Mouse (Mus musculus): ENCODE data around the gene Eef1b2. TPM values are rescaled to one million over a fixed set of nuclear protein-coding genes. Genes with fewer than 3 reads are reported as not detected.

The Eef1b2 gene
- polyA plus RNA-seq, 1 experiment from 2014 or later, result 516 TPM

DNA sequence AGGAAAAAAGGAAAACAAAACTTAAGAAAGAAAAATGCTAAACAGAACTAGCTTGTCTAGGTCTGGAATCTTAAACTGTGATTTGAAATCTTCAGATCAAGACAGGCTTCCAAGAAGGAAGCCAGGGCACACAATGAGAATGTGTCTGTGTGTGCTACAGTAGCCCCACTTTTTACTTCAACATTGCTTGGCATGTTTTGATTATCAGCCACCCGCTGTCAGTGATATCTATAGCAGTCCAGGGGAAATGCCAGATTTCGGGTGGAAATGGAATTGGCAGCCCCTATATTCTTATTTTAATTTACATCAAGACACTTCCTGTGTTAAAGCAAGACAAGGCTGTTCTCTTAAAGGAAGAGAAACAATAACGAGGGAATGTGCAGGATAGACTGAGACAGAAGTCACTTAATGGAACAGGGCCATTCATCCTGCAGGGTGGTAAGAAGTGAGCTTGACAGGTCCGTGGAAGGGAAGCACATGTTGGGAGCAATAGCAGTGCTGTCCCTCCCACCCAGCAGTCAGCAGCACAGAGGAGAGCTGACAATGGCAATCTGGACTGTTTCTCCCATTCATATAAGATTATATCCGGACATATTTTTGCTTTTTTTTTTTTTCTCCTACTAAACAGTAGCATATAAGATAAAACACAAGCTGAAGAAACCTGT lies 19.4 kb downstream of the Eef1b2 start:
- no peaks in the 10 kb centered on the region for H3K27me3 ChIP-seq
- no peaks in the 10 kb centered on the region for H3K4me1 ChIP-seq
- no peaks in the 10 kb centered on the region for H3K36me3 ChIP-seq
- H3K4me3 ChIP-seq, result no peak overlapping the region
- H3K9me3 ChIP-seq, result no peaks in the 10 kb centered on the region
- peak; percentile 27; the same call in 1 of the 2 replicates for ATAC-seq (ENCODE audit: borderline replicate concordance, extremely low read depth, low FRiP score, low TSS enrichment)
- no peak overlapping the region for H3K9ac ChIP-seq
- H3K4me2 ChIP-seq, result no peak overlapping the region
- no peak overlapping the region for H3K27ac ChIP-seq
- WGBS, result 28% methylated on average over 5 of the region's 5 CpGs

GRCm38 (mm10) chr1:63199387-63199786 lies 22.8 kb downstream of the Eef1b2 start:
- Histone ChIP-seq H3K4me1 (no peaks in the 10 kb centered on the region), H3K27me3 (no peaks in the 10 kb centered on the region), H3K36me3 (no peaks in the 10 kb centered on the region), H3K4me3 (no peak overlapping the region), H3K9ac (no peak overlapping the region), H3K4me2 (no peak overlapping the region), H3K27ac (no peak overlapping the region), H3K9me3 (no peaks in the 10 kb centered on the region)
- no peak for ATAC-seq (ENCODE audit: borderline replicate concordance, extremely low read depth, low FRiP score, low TSS enrichment)
- WGBS, result 53% methylated on average over 6 of the region's 6 CpGs

DNA sequence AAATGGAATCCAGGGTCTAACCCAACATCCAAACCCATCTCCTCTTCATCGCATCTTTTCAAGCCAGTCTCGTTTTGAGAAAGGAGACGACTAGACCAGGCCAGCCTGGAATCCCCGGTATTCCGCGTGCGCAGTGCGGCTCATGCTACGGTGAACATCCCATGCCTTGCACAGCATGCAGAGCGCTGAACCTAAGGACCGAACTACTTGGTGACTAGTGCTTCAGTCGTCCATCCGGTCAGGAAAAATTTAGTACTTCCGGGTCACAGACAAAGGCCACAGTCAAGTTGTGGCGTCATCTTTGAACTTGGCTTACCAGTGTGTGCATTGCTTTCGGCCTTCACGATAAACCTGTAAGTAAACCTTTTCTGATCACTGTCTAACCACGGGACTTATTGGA lies 23.7 kb downstream of the Eef1b2 start:
- Histone ChIP-seq H3K4me2 (no peak overlapping the region), H3K36me3 (no peaks in the 10 kb centered on the region), H3K4me3 (no peak overlapping the region), H3K4me1 (no peaks in the 10 kb centered on the region), H3K9ac (no peak overlapping the region), H3K27ac (no peak overlapping the region), H3K9me3 (no peaks in the 10 kb centered on the region), H3K27me3 (no peaks in the 10 kb centered on the region)
- no peak for ATAC-seq (ENCODE audit: borderline replicate concordance, extremely low read depth, low FRiP score, low TSS enrichment)
- WGBS, result 90% methylated on average over 18 of the region's 18 CpGs

- Histone ChIP-seq H3K4me2 (no peak overlapping the region), H3K9me3 (no peaks in the 10 kb centered on the region), H3K9ac (no peak overlapping the region), H3K4me1 (no peaks in the 10 kb centered on the region), H3K27ac (no peak overlapping the region), H3K27me3 (no peaks in the 10 kb centered on the region), H3K36me3 (no peaks in the 10 kb centered on the region), H3K4me3 (no peak overlapping the region)
- WGBS, result 89% methylated on average over 1 of the region's 1 CpGs
- no peak for ATAC-seq (ENCODE audit: borderline replicate concordance, extremely low read depth, low FRiP score, low TSS enrichment)
Measured at GRCm38 (mm10) chr1:63201672-63202071, 25.0 kb downstream of the Eef1b2 start.

GRCm38 (mm10) chr1:63203471-63203870 lies 26.8 kb downstream of the Eef1b2 start:
- no peak overlapping the region for H3K4me3 ChIP-seq
- 92% methylated on average over 1 of the region's 1 CpGs for WGBS
- H3K9ac ChIP-seq, result no peak overlapping the region
- no peaks in the 10 kb centered on the region for H3K4me1 ChIP-seq
- no peaks in the 10 kb centered on the region for H3K36me3 ChIP-seq
- no peak for ATAC-seq (ENCODE audit: borderline replicate concordance, extremely low read depth, low FRiP score, low TSS enrichment)
- H3K27ac ChIP-seq, result no peak overlapping the region
- H3K27me3 ChIP-seq, result no peaks in the 10 kb centered on the region
- no peak overlapping the region for H3K4me2 ChIP-seq
- no peaks in the 10 kb centered on the region for H3K9me3 ChIP-seq

GRCm38 (mm10) chr1:63203950-63204659 lies 27.5 kb downstream of the Eef1b2 start:
- no peak overlapping the region for H3K4me3 ChIP-seq
- H3K4me2 ChIP-seq, result no peak overlapping the region
- H3K9me3 ChIP-seq, result no peaks in the 10 kb centered on the region
- H3K4me1 ChIP-seq, result no peaks in the 10 kb centered on the region
- H3K9ac ChIP-seq, result no peak overlapping the region
- 19% methylated on average over 7 of the region's 7 CpGs for WGBS
- no peak for ATAC-seq (ENCODE audit: borderline replicate concordance, extremely low read depth, low FRiP score, low TSS enrichment)
- no peaks in the 10 kb centered on the region for H3K36me3 ChIP-seq
- H3K27ac ChIP-seq, result no peak overlapping the region
- H3K27me3 ChIP-seq, result no peaks in the 10 kb centered on the region

DNA sequence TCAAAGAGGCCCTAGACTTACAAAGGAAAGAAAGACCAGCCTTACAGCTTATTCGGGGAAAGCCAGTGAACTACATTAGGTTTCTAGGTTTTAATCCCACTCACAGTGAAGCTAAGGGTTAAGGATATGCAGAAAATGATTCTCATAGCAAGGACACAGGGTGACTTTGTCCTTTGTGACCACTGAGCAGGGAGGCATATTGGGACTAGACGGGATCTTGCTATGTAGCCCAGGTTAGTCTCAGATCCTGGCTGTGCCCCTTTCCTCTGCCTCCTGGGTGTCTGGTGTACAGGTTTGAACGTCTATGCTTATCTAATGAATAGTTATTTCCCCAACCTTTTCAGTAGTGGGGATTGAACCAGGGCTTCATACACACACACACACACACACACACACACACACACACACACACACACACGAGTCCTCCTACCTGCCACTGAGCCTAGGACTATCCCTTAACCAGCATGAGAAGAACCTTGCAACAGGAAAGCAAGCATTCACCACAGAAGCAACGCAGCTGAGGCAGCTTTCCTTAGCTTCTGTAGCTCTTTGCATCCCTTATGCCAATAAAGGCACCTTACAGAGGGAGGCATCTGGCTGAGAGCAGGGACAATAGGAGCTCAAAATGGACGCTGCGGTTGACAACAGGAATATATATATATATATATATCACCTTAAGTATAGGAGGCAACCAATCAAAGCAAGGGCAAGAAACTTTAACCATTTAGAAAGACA lies 28.2 kb downstream of the Eef1b2 start:
- no peak for ATAC-seq (ENCODE audit: borderline replicate concordance, extremely low read depth, low FRiP score, low TSS enrichment)
- H3K27me3 ChIP-seq, result no peaks in the 10 kb centered on the region
- H3K4me1 ChIP-seq, result no peaks in the 10 kb centered on the region
- 39% methylated on average over 7 of the region's 7 CpGs for WGBS
- no peak overlapping the region for H3K4me2 ChIP-seq
- no peak overlapping the region for H3K27ac ChIP-seq
- H3K9me3 ChIP-seq, result no peaks in the 10 kb centered on the region
- no peak overlapping the region for H3K4me3 ChIP-seq
- no peaks in the 10 kb centered on the region for H3K36me3 ChIP-seq
- H3K9ac ChIP-seq, result no peak overlapping the region

DNA sequence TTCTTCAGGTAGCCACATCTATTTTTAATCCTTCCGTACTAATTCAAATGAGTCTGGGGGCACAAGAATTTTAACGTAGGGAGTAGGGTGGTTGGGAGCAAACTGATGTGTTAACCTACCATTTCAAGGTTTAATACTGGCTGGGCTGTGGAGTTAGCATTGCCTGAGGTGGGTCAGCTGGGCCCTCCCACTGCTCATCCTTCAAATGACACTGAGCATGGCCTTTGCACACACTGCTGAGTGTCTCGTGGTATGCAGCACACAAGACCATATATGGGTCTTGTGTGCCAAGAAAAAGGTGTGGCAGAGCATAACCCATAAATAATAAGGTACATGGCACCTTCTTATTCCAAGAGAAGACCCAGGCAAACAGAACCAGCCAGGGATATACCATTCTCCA lies 31.0 kb downstream of the Eef1b2 start:
- 68% methylated on average over 3 of the region's 3 CpGs for WGBS

GRCm38 (mm10) chr1:63209861-63210529 lies 33.4 kb downstream of the Eef1b2 start:
- no peaks in the 10 kb centered on the region for H3K36me3 ChIP-seq
- H3K9me3 ChIP-seq, result no peaks in the 10 kb centered on the region
- H3K4me2 ChIP-seq, result no peak overlapping the region
- no peak for ATAC-seq (ENCODE audit: borderline replicate concordance, extremely low read depth, low FRiP score, low TSS enrichment)
- no peak overlapping the region for H3K27ac ChIP-seq
- H3K9ac ChIP-seq, result no peak overlapping the region
- no peaks in the 10 kb centered on the region; the same call in 1 of the 2 replicates for H3K27me3 ChIP-seq
- peaks cover 3% of the 10 kb centered on the region; the same call in 1 of the 2 replicates for H3K4me1 ChIP-seq
- H3K4me3 ChIP-seq, result no peak overlapping the region
- WGBS, result 22% methylated on average over 6 of the region's 6 CpGs

More for the DNA sequence above, 31.0 kb downstream of the Eef1b2 start:
- no peak overlapping the region for H3K9ac ChIP-seq
- H3K27ac ChIP-seq, result no peak overlapping the region
- H3K36me3 ChIP-seq, result no peaks in the 10 kb centered on the region
- no peaks in the 10 kb centered on the region for H3K9me3 ChIP-seq
- no peak overlapping the region for H3K4me2 ChIP-seq
- no peaks in the 10 kb centered on the region for H3K4me1 ChIP-seq
- ATAC-seq (ENCODE audit: borderline replicate concordance, extremely low read depth, low FRiP score, low TSS enrichment), result no peak
- H3K27me3 ChIP-seq, result no peaks in the 10 kb centered on the region
- no peak overlapping the region for H3K4me3 ChIP-seq

DNA sequence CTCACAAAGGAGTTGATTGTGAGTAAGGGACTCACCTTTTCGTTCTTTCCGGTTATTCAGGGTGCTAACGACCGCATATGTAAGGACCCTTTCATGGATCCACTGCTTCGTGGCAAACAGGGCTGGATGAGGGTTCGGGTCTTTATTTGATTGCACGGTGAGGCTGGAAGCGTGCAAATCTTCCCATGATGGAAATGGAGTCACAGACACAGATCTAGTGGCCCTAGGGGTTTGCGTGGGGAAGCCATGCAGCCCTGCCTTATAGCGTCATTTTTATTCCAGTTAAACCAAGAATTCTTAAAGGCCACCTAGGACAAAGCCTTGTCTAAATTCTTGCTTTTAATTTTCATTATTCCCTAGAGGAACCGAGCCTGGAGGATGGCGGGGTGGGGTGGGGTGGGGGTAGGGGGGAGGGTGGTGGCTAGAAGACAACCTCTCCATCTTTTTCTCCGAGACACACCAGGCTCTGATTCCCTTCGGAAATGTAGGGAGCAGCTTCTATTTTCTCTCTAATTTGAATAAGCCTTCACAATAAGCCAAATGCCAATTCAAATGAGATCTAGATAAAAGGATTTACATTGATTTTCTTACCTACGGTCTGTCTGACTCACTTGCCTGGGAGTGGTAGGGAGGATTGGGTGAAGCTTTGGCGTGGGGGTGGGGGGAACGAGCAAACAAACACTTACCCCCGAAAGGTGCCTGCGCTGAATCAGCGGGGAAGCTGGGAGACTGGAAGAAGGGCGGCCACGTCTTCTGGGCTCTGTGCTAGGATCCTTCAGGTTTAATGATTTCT lies 37.0 kb downstream of the Eef1b2 start:
- WGBS, result 23% methylated on average over 22 of the region's 22 CpGs
- Histone ChIP-seq H3K9ac (no peak overlapping the region), H3K9me3 (no peaks in the 10 kb centered on the region), H3K4me2 (peak overlapping the region; percentile 23), H3K4me1 (peaks cover 3% of the 10 kb centered on the region; the same call in 1 of the 2 replicates), H3K27me3 (no peaks in the 10 kb centered on the region; the same call in 1 of the 2 replicates), H3K36me3 (no peaks in the 10 kb centered on the region), H3K4me3 (no peak overlapping the region), H3K27ac (no peak overlapping the region)
- no peak for ATAC-seq (ENCODE audit: borderline replicate concordance, extremely low read depth, low FRiP score, low TSS enrichment)

DNA sequence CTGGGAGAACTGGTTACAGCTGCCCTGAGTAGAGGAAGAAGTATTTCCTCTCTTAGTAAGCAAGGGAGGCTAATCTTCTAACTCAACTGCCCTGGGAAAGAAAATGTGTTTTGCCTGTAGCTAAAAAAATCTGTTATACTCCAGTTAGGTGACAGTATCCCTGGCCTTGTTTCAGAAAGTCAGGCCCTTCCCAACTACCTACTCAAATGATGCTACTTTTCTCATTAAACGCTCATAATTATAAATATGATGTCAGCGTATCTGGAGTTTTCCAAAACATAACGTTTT lies 37.6 kb downstream of the Eef1b2 start, which contains the start of gene Gpr1:
Gene Gpr1 (minus strand): TSS at position 273 of the 288 bp plus-strand sequence.
- 32% methylated on average over 3 of the region's 3 CpGs for WGBS
- Histone ChIP-seq H3K4me2 (peak within 1 kb of the TSS; percentile 23), H3K4me3 (no peak within 1 kb of the TSS)

More for the DNA sequence above, 37.6 kb downstream of the Eef1b2 start, which contains the start of gene Gpr1:
- H3K27me3 ChIP-seq, result no peaks in the 10 kb centered on the region; the same call in 1 of the 2 replicates
- no peak for ATAC-seq (ENCODE audit: borderline replicate concordance, extremely low read depth, low FRiP score, low TSS enrichment)
- peaks cover 3% of the 10 kb centered on the region; the same call in 1 of the 2 replicates for H3K4me1 ChIP-seq
- H3K36me3 ChIP-seq, result no peaks in the 10 kb centered on the region
- no peaks in the 10 kb centered on the region for H3K9me3 ChIP-seq
- no peak within 1 kb of the TSS for H3K27ac ChIP-seq
- H3K9ac ChIP-seq, result no peak within 1 kb of the TSS
